Comparison of ENCODE assay signal across 10 mouse cellular contexts in the genomic region with DNA sequence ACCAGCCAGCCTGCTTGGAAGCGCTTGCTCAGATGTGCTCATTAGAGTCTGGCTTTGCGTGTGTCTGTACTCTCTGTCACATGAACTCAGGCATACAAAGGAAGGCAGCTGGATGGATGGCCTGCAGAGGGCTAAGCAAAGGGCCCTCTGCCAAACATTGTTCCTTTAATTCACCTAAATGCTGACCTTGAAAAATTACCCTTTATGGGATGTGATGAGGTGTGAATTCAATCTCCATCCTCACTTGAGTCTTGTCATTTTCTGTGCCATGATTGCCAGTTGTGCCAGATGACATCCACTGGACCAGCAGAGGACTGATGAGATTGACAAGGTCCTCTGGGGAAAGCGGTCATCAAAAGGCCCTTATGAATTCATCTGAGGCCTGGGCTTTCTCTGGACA.
DNase-seq lines count a peak whose midpoint lies in the region; ATAC-seq and TF ChIP-seq lines count a peak whose summit lies in the region.
"Had no signal": no experiment of that assay in that cellular context is flagged by ENCODE, and none has a peak within 500 bp of the region (broad histone marks: within the 10 kb centered on the region; RNA-seq: fewer than 3 reads in every experiment).

No protein-coding gene starts in this region.

- no peaks in the 10 kb centered on the region for H3K9me3 ChIP-seq in lung, postnatal 0 days (ENCODE audit: low read length)
- H3K9me3 ChIP-seq in hindbrain, embryonic 13.5 days: no peaks in the 10 kb centered on the region
- H3K9me3 ChIP-seq in stomach, embryonic 15.5 days: no peaks in the 10 kb centered on the region

- no peak overlapping the region for H3K9ac ChIP-seq in heart, adult 2 months (ENCODE audit: low read depth, low read length)
- no peak overlapping the region for H3K9ac ChIP-seq in lung, postnatal 0 days (replicated peaks; ENCODE audit: low read depth)
- no peak overlapping the region for H3K9ac ChIP-seq in hindbrain, embryonic 13.5 days
- H3K9ac ChIP-seq in stomach, embryonic 15.5 days: no peak overlapping the region

- TF ChIP-seq EP300 in heart, adult 2 months (IDR thresholded peaks at IDR 0.05; ENCODE audit: insufficient read depth, low read depth, low read length): no peak
- no peak for TF ChIP-seq EP300 in lung, postnatal 0 days (IDR thresholded peaks at IDR 0.05)

- DNase-seq in heart, adult 2 months: no peak
- DNase-seq in heart, postnatal 36 days: no peak
- peak; percentile 25 for DNase-seq in lung, postnatal 0 days (ENCODE audit: low spot score)
- no peak for DNase-seq in lung, adult 18-20 months
- DNase-seq in thymus, postnatal 36 days: no peak
- no peak for DNase-seq in thymus, postnatal 4 days
- DNase-seq: cerebellum, postnatal 25 days had no signal

- no peak for ATAC-seq in lung, postnatal 0 days
- peak; percentile 79 for ATAC-seq in hindbrain, embryonic 13.5 days (ENCODE audit: low FRiP score)
- no peak for ATAC-seq in stomach, embryonic 15.5 days (ENCODE audit: insufficient read depth, low FRiP score, low read depth)

- no peak overlapping the region for H3K27ac ChIP-seq in heart, adult 2 months
- H3K27ac ChIP-seq in lung, postnatal 0 days (ENCODE audit: low read length): no peak overlapping the region
- H3K27ac ChIP-seq in hindbrain, embryonic 13.5 days: peak overlapping the region; percentile 75
- H3K27ac ChIP-seq in stomach, embryonic 15.5 days: 0 out of 2 replicates have a peak overlapping the region, but pooled peaks have one; percentile 21

- peaks cover 8% of the 10 kb centered on the region for H3K36me3 ChIP-seq in heart, adult 2 months (ENCODE audit: control insufficient read depth, insufficient read depth, low read length)
- H3K36me3 ChIP-seq in lung, postnatal 0 days (ENCODE audit: insufficient read depth, low read length): no peaks in the 10 kb centered on the region
- H3K36me3 ChIP-seq in hindbrain, embryonic 13.5 days: no peaks in the 10 kb centered on the region
- H3K36me3 ChIP-seq in stomach, embryonic 15.5 days: no peaks in the 10 kb centered on the region

- no peak for TF ChIP-seq POLR2A in heart, adult 2 months (IDR thresholded peaks at IDR 0.05; ENCODE audit: insufficient read depth, low read depth, low read length)

- peaks cover 7% of the 10 kb centered on the region for H3K4me1 ChIP-seq in heart, adult 2 months (ENCODE audit: control insufficient read depth, insufficient read depth, low read length)
- peaks cover 3% of the 10 kb centered on the region; the same call in 1 of the 2 replicates for H3K4me1 ChIP-seq in lung, postnatal 0 days (ENCODE audit: insufficient read depth, low read depth, low read length)
- peaks cover 25% of the 10 kb centered on the region for H3K4me1 ChIP-seq in hindbrain, embryonic 13.5 days (replicated peaks)
- H3K4me1 ChIP-seq in stomach, embryonic 15.5 days: peaks cover 3% of the 10 kb centered on the region; the same call in 1 of the 2 replicates

- WGBS in heart, adult 2 months: 67% methylated on average over 3 of the region's 3 CpGs
- 58% methylated on average over 3 of the region's 3 CpGs for WGBS in lung, postnatal 0 days
- whole genome bisulfite sequencing in hindbrain, embryonic 13.5 days: 28% methylated on average over 3 of the region's 3 CpGs
- 66% methylated on average over 3 of the region's 3 CpGs for WGBS in stomach, embryonic 15.5 days

- TF ChIP-seq CTCF in heart, adult 2 months (IDR thresholded peaks at IDR 0.05): peak; percentile 49
- peak; percentile 21; the same call in 1 of the 2 replicates for TF ChIP-seq CTCF in lung, postnatal 0 days (IDR thresholded peaks at IDR 0.05)

- no peaks in the 10 kb centered on the region for H3K79me2 ChIP-seq in heart, adult 2 months (replicated peaks; ENCODE audit: control insufficient read depth, insufficient read depth, low read length)

- no peaks in the 10 kb centered on the region for H3K27me3 ChIP-seq in heart, adult 2 months (ENCODE audit: control insufficient read depth, insufficient read depth, low read length)
- H3K27me3 ChIP-seq in lung, postnatal 0 days (replicated peaks; ENCODE audit: insufficient read depth, low read length): no peaks in the 10 kb centered on the region
- H3K27me3 ChIP-seq in hindbrain, embryonic 13.5 days: no peaks in the 10 kb centered on the region
- no peaks in the 10 kb centered on the region for H3K27me3 ChIP-seq in stomach, embryonic 15.5 days (replicated peaks)

- intact Hi-C loops in heart, adult 2 months (cut with DNase I): loop anchor here (10.0 kb wide), 1 partner anchor 1097 kb away; no protein-coding TSS in a partner anchor
- intact Hi-C loops in heart, postnatal 36 days (cut with DNase I): no loop called here

- H3K4me2 ChIP-seq in lung, postnatal 0 days (replicated peaks; ENCODE audit: low read depth, low read length): no peak overlapping the region
- H3K4me2 ChIP-seq in hindbrain, embryonic 13.5 days: no peak overlapping the region
- no peak overlapping the region for H3K4me2 ChIP-seq in stomach, embryonic 15.5 days
- H3K4me2 ChIP-seq: liver, embryonic 11.5 days had no signal

- no peak overlapping the region for H3K4me3 ChIP-seq in heart, adult 2 months
- no peak overlapping the region for H3K4me3 ChIP-seq in lung, postnatal 0 days (ENCODE audit: low read depth, low read length)
- H3K4me3 ChIP-seq in hindbrain, embryonic 13.5 days: no peak overlapping the region
- no peak overlapping the region for H3K4me3 ChIP-seq in stomach, embryonic 15.5 days (replicated peaks)

Comparison
In these comparisons a context has a peak if more than half of its experiments do, and no peak if none do; other contexts are left out.
1. H3K27ac ChIP-seq: peak in hindbrain, embryonic 13.5 days (single experiment) and stomach, embryonic 15.5 days (single experiment); none in heart, adult 2 months (single experiment) and lung, postnatal 0 days (single experiment).